Mouse (Mus musculus) left cerebral cortex, adult 18-20 months (tissue): Measurements from ENCODE around the gene Tshz2. TPM values are rescaled to one million over a fixed set of nuclear protein-coding genes. Genes with fewer than 3 reads are reported as not detected.
A peak's percentile ranks its signal among the peaks of the same experiment; 100 is the strongest.

Experiments
- DNase-seq, 2 experiments: peaks; one replicate each; pipeline ENCODE4 v3.0.0; 2021 to 2022; ENCODE audit warnings: low spot score in 2 of 2, mixed read lengths in 1 of 2
- total RNA-seq, 2 experiments: library from RNA; stranded (reverse); gene quantifications; 2 replicates each; pipeline ENCODE4 v1.2.3; 2021

The Tshz2 gene
- total RNA-seq, 2 experiments from 2014 or later: 37.5 to 41.2 TPM

GRCm38 (mm10) chr2:169792706-169793105 is 159.9 kb downstream of the Tshz2 start:
- DNase-seq: no peak

- no peak for DNase-seq
Measured at GRCm38 (mm10) chr2:169802241-169802640, 169.4 kb downstream of the Tshz2 start.

DNA sequence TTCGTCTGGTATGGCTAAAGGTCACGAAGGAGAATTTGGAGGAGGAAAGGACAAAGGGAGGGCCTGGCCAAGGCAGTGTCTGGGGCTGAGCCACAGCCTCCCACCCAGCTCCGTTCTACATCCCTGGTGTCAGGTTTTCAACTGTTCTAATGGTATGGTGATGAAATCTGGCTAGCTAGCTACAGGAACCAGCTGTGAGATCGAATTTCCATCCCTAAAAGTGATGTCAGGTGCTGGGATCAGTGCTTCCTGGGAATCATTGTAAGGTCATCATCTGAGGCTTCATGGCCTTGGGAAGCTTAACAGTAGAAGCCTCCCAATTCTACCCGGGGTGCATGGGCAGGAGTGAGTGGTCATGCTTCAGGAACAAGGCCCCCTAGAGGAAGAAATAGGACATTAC is 171.6 kb downstream of the Tshz2 start:
- no peak for DNase-seq

DNA sequence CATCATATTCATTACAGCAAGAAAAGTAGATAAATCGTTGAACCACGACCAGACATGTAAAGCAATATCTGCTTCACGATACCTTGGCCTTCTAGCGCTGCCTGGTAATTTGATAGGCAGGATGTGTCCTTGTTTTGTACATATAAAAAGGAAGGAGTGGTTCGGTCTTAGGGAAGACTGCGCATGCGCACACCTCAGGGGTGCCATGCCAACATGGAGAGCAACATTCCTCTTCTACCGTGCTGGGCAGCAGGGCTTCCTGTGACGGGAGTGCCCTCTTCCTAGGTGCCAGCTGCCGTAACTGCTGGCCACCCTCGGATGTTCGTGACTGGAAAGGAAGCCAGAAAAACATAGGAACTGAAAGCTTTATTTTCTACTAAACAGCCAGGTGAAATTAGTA is 172.7 kb downstream of the Tshz2 start:
- DNase-seq: no peak

- no peak for DNase-seq
Measured at GRCm38 (mm10) chr2:169811589-169811988, 178.8 kb downstream of the Tshz2 start.

DNA sequence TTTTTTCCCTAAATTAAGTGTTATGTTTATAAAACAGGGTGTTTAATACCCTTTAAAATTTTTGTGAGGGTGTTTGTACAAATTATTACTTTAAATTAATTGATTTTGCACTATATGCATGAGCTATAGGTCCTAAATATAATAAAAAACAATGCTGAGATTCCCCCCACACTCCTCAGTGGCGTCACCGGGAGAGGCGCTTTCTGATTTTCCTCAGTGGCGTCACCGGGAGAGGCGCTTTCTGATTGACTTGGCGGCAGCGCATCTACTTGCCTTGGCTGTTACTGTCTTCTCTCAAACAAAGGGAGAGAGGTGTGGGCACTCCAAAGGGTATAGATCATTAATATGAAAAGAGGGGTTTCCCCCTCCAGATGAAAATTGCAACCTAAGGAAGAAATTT is 179.2 kb downstream of the Tshz2 start:
- DNase-seq: no peak

DNA sequence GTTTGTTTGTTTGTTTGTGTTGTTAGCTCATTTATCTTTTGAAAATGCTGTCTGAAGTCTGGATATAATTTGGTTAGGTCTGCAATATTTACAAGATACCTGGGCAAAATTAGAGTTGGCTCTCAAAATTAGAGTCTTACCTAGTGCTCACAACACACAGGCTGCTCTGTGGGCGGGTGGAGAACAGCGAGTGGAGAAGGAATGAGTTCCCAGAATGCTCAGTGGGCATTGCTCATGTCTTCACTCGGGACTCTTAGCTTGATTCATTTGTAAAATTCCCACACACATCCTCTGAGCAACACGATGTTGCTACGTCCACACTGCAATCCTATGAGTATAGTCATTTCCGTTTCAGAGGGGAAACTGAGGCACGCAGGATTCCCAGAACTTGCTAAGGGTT is 180.1 kb downstream of the Tshz2 start:
- DNase-seq: peak; percentile 12 to 16

- DNase-seq: no peak
Measured at GRCm38 (mm10) chr2:169814351-169814750, 181.5 kb downstream of the Tshz2 start.

GRCm38 (mm10) chr2:169814757-169815156 is 181.9 kb downstream of the Tshz2 start:
- no peak for DNase-seq

- no peak for DNase-seq
Measured at GRCm38 (mm10) chr2:169821021-169821441, 188.2 kb downstream of the Tshz2 start.

DNA sequence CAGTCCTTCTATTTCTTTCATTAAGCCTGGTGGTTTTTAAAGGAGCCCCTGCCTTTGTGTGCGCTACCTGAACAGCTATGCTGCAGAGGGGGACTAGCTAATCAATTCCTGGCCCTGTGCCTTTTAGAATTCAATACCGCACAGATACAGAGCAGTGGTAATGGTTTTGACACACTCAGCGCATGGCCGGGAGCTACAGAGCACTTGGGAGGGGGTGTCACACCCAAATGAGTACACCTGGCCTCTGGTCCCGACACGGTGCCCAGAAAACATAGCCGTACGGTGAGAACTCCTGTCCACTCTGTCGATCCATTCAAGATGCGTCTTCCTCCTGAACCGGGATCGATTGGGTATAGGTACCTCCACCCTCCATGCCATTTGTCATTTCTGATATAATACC is 193.1 kb downstream of the Tshz2 start:
- DNase-seq: no peak

DNA sequence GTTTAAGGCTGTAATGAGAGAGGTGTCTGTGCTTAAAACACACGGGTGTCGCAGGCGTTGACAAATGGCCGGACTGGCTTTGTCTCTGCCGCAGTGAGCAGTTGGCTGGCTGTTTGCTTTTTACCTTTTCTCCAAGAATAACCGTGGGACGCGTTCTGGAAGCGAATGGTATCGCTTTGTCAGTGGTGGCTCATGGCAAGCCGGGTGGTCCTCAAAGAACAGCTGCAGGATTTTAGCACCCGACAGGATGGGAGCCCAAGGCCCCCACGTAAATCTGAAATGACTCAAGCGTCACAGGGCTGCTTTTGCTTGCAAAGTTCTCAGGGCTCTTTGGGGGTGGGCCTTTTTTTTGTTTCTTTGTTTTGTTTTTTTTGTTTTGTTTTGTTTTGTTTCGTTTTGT is 193.5 kb downstream of the Tshz2 start:
- DNase-seq: no peak

DNA sequence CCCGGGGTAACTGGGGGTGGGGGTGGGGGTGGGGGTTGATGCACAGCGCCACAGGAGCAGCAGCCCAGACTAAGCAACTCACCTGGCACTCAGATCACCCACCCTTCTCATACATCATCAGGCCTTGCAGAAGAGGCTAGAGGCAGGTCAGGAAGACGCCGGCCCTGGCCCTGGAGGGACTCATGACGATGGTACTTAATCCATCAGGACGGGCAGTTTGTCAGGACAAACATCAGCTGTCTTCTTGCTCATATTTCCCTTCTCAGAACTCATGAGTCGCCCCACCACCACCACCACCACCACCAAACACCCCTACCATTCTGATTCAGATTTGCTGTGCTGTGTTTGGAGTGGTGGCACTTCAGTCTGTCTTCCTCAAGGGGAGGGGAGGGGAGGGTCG is 194.0 kb downstream of the Tshz2 start:
- no peak for DNase-seq

GRCm38 (mm10) chr2:169832184-169832583 is 199.4 kb downstream of the Tshz2 start:
- no peak for DNase-seq

DNA sequence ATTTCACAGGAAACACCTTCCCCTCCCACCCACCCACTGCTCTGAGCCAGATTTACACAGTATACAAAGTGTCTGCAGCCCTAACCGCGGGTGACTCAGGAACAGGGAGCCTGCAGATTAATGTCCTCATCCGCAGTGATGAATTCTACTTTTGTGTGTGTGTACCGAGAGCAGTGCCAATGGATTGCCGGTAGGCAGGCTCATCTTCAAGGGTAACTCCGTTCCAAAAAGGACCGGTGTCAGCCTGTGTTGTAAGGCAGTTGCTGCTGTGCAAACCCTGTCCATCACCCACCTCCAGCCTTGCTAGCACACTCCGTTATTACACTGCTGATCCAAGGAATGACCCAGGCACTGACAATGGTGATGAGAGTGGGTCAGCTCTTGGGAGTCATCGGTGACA is 200.8 kb downstream of the Tshz2 start:
- no peak for DNase-seq

DNA sequence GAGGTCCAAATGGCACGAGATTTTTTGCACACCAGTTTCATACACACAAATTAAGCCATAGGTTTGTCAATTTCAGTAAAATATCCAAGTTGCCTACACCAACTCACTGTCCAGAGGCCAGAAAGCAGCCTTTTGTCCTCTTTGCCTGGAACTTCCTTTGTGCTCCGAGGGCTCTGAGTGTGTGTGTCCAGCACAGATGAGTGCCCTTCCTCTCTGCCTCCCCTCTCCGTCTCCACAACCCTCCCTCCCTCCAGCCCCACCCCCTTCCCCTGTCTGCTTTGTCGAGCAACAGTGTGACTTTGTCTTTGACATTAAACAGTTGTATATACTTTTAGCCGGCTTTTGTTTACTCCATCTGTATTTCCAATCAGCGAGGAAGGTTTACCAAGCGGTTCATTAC is 201.8 kb downstream of the Tshz2 start:
- DNase-seq: no peak

DNA sequence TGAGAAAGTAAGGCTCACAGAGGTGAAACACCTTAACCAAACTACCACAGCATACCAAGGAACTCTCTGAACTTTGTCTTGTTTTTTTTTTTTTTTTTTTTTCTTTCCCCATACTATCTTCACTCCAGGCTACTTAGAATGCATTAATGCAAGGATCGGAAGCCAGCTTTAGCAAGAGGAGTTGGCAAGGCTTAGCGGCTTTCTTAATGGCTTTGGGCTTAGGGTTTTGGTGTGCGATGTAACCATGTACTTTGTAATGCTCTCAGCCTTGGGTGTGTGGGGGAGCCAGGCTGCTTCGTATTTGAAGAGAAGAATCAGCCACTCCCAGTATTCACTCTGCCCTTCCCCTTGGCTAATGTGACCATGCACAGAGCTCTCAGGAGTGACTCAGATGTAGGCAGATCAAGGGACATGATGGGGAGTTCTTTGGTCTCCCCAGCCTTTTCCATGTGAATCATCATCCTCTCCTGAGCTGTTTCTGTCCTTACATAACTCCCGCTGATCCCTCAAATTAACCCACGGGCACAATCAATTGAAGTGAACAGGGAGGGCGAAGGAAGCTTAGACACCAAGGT is 204.3 kb downstream of the Tshz2 start:
- DNase-seq: no peak

GRCm38 (mm10) chr2:169838521-169838920 is 205.7 kb downstream of the Tshz2 start:
- DNase-seq: no peak

- no peak for DNase-seq
Measured at GRCm38 (mm10) chr2:169841442-169841841, 208.6 kb downstream of the Tshz2 start.

DNA sequence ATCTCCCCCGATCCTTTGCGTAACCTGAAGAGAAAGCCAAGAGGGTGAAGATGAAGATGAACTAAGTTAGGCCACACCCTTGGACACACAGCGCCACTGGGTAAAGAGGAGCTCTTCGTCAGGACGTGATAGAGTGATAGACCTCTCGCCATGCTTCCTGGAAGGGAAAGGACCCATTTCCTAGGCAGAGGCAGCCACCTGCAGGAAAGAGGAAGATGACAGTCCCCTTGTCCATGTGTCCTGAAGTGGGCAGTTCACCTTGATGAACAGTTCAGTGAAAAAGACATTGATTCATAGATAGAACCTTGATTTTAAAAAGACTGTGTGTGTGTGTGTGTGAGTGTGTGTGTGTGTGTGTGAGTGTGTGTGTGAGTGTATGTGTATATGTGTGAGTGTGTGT is 209.7 kb downstream of the Tshz2 start:
- DNase-seq: no peak

GRCm38 (mm10) chr2:169843553-169843952 is 210.7 kb downstream of the Tshz2 start:
- no peak for DNase-seq

DNA sequence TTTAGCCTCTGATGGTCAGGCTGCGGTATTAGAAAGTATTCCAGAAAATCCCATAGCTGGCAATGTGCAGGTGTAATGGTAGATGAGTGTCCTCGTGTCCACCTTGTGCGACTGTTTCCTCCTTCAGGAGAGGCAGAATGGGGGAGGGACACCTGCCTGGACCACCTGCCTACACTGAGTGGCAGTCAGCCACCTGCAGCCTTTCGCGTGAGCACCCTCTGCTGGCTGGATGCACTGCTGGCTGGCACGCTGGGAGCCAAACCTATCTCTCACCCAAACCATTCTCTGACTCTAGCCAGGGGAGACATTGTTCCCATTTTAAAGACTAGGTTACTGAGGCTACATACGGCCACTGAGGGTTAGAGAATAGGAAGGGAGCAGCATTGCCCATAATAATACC is 216.3 kb downstream of the Tshz2 start:
- DNase-seq: peak; percentile 31 to 52

- no peak for DNase-seq
Measured at GRCm38 (mm10) chr2:169849541-169849940, 216.7 kb downstream of the Tshz2 start.

- no peak for DNase-seq
Measured at GRCm38 (mm10) chr2:169851606-169852005, 218.8 kb downstream of the Tshz2 start.
